Mouse (Mus musculus): Measurements from ENCODE around the gene Casd1. TPM values are rescaled to one million over a fixed set of nuclear protein-coding genes. Genes with fewer than 3 reads are reported as not detected.

Gene Casd1
- total RNA-seq (2012; rRNA removed): 12.5 and 15.6 TPM in 2 replicates

DNA sequence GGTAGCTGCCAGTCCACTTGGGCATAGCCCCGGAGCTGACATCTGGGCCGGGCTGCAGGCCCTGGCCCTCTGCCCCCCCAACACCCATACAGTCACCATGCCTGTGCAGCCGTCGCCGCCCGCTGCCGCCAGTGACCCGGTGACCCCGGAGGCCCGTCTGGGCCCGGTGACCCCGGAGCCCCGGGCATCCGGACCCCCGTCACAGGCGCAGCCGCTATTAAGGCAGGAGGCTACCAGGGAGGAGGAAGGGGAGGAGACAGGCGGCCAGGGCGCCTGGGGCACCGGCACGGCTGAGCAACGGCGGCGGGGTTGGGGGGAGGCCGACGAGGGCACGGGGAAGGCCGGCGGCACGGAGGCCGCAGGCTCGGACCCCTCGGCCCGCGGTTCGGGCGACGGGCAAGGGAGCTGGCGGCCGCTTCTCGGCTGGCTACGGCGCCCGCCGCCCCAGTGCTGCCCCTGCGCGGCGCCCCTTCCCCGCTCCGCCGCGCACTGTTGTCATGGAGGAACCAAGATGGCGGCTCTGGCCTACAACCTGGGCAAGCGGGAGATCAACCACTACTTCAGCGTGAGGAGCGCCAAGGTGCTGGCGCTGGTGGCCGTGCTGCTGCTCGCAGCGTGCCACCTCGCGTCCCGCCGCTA lies at the start of gene Casd1:
TSS of gene Casd1 (plus strand) at position 182 of the 639 bp plus-strand sequence.
- Histone ChIP-seq H3K36me3 (ENCODE audit: control insufficient read depth, insufficient read depth, low read length, poor library complexity, severe bottlenecking) (no peaks in the 10 kb centered on the region), H3K9me3 (ENCODE audit: control insufficient read depth, insufficient read depth, low read depth, low read length) (no peaks in the 10 kb centered on the region), H3K9ac (ENCODE audit: insufficient read depth, low read depth, low read length, poor library complexity, severe bottlenecking) (peak within 1 kb of the TSS; percentile 82), H3K4me3 (ENCODE audit: insufficient read depth in 1 of 2, low read depth in 1 of 2, low read length in 2 of 2, poor library complexity in 1 of 2, severe bottlenecking in 1 of 2) (peak within 1 kb of the TSS; percentile 75 to 85), H3K27ac (ENCODE audit: insufficient read depth, low read depth, low read length, poor library complexity, severe bottlenecking) (peak within 1 kb of the TSS; percentile 42), H3K4me1 (ENCODE audit: control insufficient read depth in 2 of 2, insufficient read depth in 2 of 2, low read length in 2 of 2, poor library complexity in 1 of 2) (peaks cover 0 to 6% of the 10 kb centered on the region in 2 experiments; a peak in 2 of 4 replicates)
- TF ChIP-seq ZNF384 (IDR thresholded peaks at IDR 0.05; ENCODE audit: low read depth, low read length) (no peak), MAFK (IDR thresholded peaks at IDR 0.05; ENCODE audit: insufficient read depth, low read depth, low read length) (no peak), HCFC1 (IDR thresholded peaks at IDR 0.05; ENCODE audit: borderline replicate concordance, insufficient read depth, low read length) (no peak; the same call in 1 of the 2 replicates), CHD2 (IDR thresholded peaks at IDR 0.05; ENCODE audit: low read depth, low read length) (no peak), ZC3H11A (IDR thresholded peaks at IDR 0.05; ENCODE audit: borderline replicate concordance, low read depth, low read length) (no peak)
- in situ Hi-C loops (cut with MboI; ENCODE audit: low sequenced_read_pairs in 2 of 2, unreplicated experiment in 2 of 2): no loop called here
- peak; percentile 26 for DNase-seq (ENCODE audit: low read depth, low spot score)

GRCm38 (mm10) chr6:4555366-4555765 lies 45.3 kb upstream of the Casd1 start:
- DNase-seq (ENCODE audit: low read depth, low spot score): no peak
- in situ Hi-C loops (cut with MboI; ENCODE audit: low sequenced_read_pairs in 2 of 2, unreplicated experiment in 2 of 2): no loop called here
- Histone ChIP-seq H3K36me3 (ENCODE audit: control insufficient read depth, insufficient read depth, low read length, poor library complexity, severe bottlenecking) (no peaks in the 10 kb centered on the region), H3K27ac (ENCODE audit: insufficient read depth, low read depth, low read length, poor library complexity, severe bottlenecking) (no peak overlapping the region), H3K9ac (ENCODE audit: insufficient read depth, low read depth, low read length, poor library complexity, severe bottlenecking) (no peak overlapping the region), H3K4me1 (ENCODE audit: control insufficient read depth in 2 of 2, insufficient read depth in 2 of 2, low read length in 2 of 2, poor library complexity in 1 of 2) (peaks cover 3 to 4% of the 10 kb centered on the region in 2 experiments; a peak in 3 of 4 replicates), H3K9me3 (ENCODE audit: control insufficient read depth, insufficient read depth, low read depth, low read length) (no peaks in the 10 kb centered on the region), H3K4me3 (ENCODE audit: insufficient read depth in 1 of 2, low read depth in 1 of 2, low read length in 2 of 2, poor library complexity in 1 of 2, severe bottlenecking in 1 of 2) (no peak overlapping the region)
- TF ChIP-seq CHD2 (IDR thresholded peaks at IDR 0.05; ENCODE audit: low read depth, low read length) (no peak), HCFC1 (IDR thresholded peaks at IDR 0.05; ENCODE audit: borderline replicate concordance, insufficient read depth, low read length) (no peak), ZNF384 (IDR thresholded peaks at IDR 0.05; ENCODE audit: low read depth, low read length) (no peak), ZC3H11A (IDR thresholded peaks at IDR 0.05; ENCODE audit: borderline replicate concordance, low read depth, low read length) (no peak), MAFK (IDR thresholded peaks at IDR 0.05; ENCODE audit: insufficient read depth, low read depth, low read length) (no peak)

DNA sequence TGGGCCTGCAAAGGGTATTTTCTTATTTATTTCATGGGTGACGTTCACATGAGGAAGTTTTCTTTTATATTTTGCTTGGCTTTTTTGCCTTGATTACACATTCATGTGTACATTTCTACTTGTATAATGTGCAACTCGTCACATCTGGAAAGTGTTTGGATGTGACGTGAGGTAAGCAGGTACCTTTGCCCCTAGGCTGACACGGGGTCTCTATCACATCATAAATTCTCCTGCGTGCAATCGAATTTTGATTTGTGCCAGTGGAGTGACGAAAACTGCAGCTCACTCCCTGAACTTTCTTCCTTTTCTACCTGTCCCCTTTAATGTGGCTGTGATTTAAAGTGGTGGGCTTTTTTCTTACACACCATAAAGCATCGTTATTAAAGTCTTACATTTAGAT lies 43.6 kb upstream of the Casd1 start:
- H3K36me3 ChIP-seq (ENCODE audit: control insufficient read depth, insufficient read depth, low read length, poor library complexity, severe bottlenecking): no peaks in the 10 kb centered on the region
- in situ Hi-C loops (cut with MboI; ENCODE audit: low sequenced_read_pairs in 2 of 2, unreplicated experiment in 2 of 2): no loop called here
- TF ChIP-seq ZNF384 (IDR thresholded peaks at IDR 0.05; ENCODE audit: low read depth, low read length) (no peak), ZC3H11A (IDR thresholded peaks at IDR 0.05; ENCODE audit: borderline replicate concordance, low read depth, low read length) (no peak), CHD2 (IDR thresholded peaks at IDR 0.05; ENCODE audit: low read depth, low read length) (no peak), MAFK (IDR thresholded peaks at IDR 0.05; ENCODE audit: insufficient read depth, low read depth, low read length) (no peak), HCFC1 (IDR thresholded peaks at IDR 0.05; ENCODE audit: borderline replicate concordance, insufficient read depth, low read length) (no peak)
- no peak for DNase-seq (ENCODE audit: low read depth, low spot score)
- H3K4me1 ChIP-seq (ENCODE audit: control insufficient read depth in 2 of 2, insufficient read depth in 2 of 2, low read length in 2 of 2, poor library complexity in 1 of 2): no peaks in the 10 kb centered on the region; a peak in 1 of 4 replicates
- no peaks in the 10 kb centered on the region for H3K9me3 ChIP-seq (ENCODE audit: control insufficient read depth, insufficient read depth, low read depth, low read length)
- H3K9ac ChIP-seq (ENCODE audit: insufficient read depth, low read depth, low read length, poor library complexity, severe bottlenecking): no peak overlapping the region
- no peak overlapping the region for H3K27ac ChIP-seq (ENCODE audit: insufficient read depth, low read depth, low read length, poor library complexity, severe bottlenecking)
- H3K4me3 ChIP-seq (ENCODE audit: insufficient read depth in 1 of 2, low read depth in 1 of 2, low read length in 2 of 2, poor library complexity in 1 of 2, severe bottlenecking in 1 of 2): no peak overlapping the region

DNA sequence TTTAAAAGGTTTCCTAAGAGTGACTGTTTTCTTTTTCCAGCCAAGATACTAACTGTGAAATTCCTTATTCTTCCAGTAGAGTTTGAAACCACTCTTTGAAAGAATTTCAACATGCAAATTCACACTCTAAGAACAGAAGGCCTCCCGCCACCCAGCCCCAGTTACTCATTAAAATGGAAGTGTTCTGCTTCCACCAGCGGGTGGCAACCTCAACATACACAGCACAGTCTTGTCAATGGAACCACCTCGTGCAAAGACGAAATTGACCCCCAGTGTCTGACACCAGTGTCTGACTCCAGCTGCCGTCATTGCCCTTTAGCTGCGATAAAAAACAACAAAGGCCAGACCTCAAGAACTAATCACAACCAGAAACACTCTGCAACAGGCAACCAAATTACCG lies 43.0 kb upstream of the Casd1 start:
- no peaks in the 10 kb centered on the region; a peak in 1 of 4 replicates for H3K4me1 ChIP-seq (ENCODE audit: control insufficient read depth in 2 of 2, insufficient read depth in 2 of 2, low read length in 2 of 2, poor library complexity in 1 of 2)
- H3K4me3 ChIP-seq (ENCODE audit: insufficient read depth in 1 of 2, low read depth in 1 of 2, low read length in 2 of 2, poor library complexity in 1 of 2, severe bottlenecking in 1 of 2): peak overlapping the region; percentile 18 to 40; a peak in 3 of 4 replicates
- no peaks in the 10 kb centered on the region for H3K36me3 ChIP-seq (ENCODE audit: control insufficient read depth, insufficient read depth, low read length, poor library complexity, severe bottlenecking)

More for the DNA sequence above, 43.0 kb upstream of the Casd1 start:
- no peak for DNase-seq (ENCODE audit: low read depth, low spot score)
- Histone ChIP-seq H3K9me3 (ENCODE audit: control insufficient read depth, insufficient read depth, low read depth, low read length) (no peaks in the 10 kb centered on the region), H3K27ac (ENCODE audit: insufficient read depth, low read depth, low read length, poor library complexity, severe bottlenecking) (no peak overlapping the region), H3K9ac (ENCODE audit: insufficient read depth, low read depth, low read length, poor library complexity, severe bottlenecking) (no peak overlapping the region)
- no peak for TF ChIP-seq CHD2 (IDR thresholded peaks at IDR 0.05; ENCODE audit: low read depth, low read length)
- TF ChIP-seq MAFK (IDR thresholded peaks at IDR 0.05; ENCODE audit: insufficient read depth, low read depth, low read length): no peak
- TF ChIP-seq ZC3H11A (IDR thresholded peaks at IDR 0.05; ENCODE audit: borderline replicate concordance, low read depth, low read length): no peak; the same call in 1 of the 2 replicates
- no peak for TF ChIP-seq ZNF384 (IDR thresholded peaks at IDR 0.05; ENCODE audit: low read depth, low read length)
- no peak for TF ChIP-seq HCFC1 (IDR thresholded peaks at IDR 0.05; ENCODE audit: borderline replicate concordance, insufficient read depth, low read length)
- in situ Hi-C loops (cut with MboI; ENCODE audit: low sequenced_read_pairs in 2 of 2, unreplicated experiment in 2 of 2): no loop called here

All from ES-E14 (cell line).